Mouse (Mus musculus) megakaryocyte, embryonic 14.5 days (primary cell): ENCODE data around the gene Map3k21. TPM values are rescaled to one million over a fixed set of nuclear protein-coding genes. Genes with fewer than 3 reads are reported as not detected.

Experiments
- H3K27me3 ChIP-seq: replicated peaks from 2 replicates; pipeline ENCODE3; 2012; ENCODE audit warnings: inconsistent platforms
- H3K36me3 ChIP-seq: replicated peaks from 2 replicates; pipeline ENCODE3; 2012; ENCODE audit warnings: low read length, inconsistent platforms, mixed read lengths
- H3K4me1 ChIP-seq: 2 replicates; pipeline ENCODE4 v1.6.1; 2012; ENCODE audit warnings: inconsistent platforms
- H3K4me3 ChIP-seq: replicated peaks from 2 replicates; pipeline ENCODE3; 2012; ENCODE audit warnings: moderate library complexity, mild to moderate bottlenecking, inconsistent platforms
- H3K9me3 ChIP-seq: 2 replicates; pipeline ENCODE4 v1.6.1; 2012; ENCODE audit warnings: inconsistent platforms
- FLI1 ChIP-seq: IDR thresholded peaks from 2 replicates; pipeline ENCODE4 v1.6.1; 2012; ENCODE audit warnings: low read length, inconsistent platforms, mixed read lengths
- GATA1 ChIP-seq: IDR thresholded peaks from 3 replicates; pipeline ENCODE4 v1.6.1; 2012; ENCODE audit warnings: mixed read lengths, low read length, inconsistent platforms, borderline replicate concordance
- polyA plus RNA-seq: library from polyadenylated mRNA; stranded (reverse); fragments of >175 nt; gene quantifications from 2 replicates; pipeline ENCODE4 v1.2.3, GENCODE M21; 2012; ENCODE audit warnings: low replicate concordance; ENCODE audit not compliant: insufficient read depth

The Map3k21 gene
- polyA plus RNA-seq: not detected in 2 replicates

DNA sequence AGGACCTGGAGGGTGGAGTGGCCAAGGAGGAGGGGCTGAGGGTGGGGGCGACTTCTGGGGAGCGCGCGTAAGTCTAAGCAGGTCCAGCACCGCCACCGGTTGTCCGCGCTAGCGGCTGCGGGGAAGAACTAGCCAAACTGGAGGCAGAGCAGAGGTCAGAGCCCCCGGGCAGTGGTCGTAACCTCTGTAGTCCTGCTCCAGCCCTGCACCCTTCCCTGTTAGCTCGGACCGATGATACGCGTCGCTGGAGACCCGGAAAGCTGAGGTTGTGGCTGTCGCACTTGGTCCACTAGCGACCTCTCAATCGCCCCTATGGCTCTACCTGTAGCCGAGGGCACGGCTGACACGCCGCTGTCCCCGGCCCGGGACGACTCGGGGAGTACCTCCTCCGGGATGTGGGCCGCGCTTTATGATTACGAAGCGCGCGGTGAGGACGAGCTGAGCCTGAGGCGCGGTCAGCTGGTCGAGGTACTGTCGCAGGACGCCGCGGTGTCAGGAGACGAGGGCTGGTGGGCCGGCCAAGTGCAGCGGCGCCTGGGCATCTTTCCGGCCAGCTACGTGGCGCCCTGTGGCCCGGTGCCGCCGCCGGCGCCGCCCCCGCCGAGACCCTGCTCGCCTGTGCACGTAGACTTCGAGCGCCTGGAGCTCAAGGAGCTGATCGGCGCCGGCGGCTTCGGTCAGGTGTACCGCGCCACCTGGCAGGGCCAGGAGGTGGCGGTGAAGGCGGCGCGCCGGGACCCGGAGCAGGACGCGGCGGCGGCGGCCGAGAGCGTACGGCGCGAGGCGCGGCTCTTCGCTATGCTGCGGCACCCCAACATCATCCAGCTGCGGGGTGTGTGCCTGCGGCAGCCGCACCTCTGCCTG is at the start of gene Map3k21:
TSS of gene Map3k21 (plus strand) at position 86 of the 864 bp plus-strand sequence.
- H3K36me3 ChIP-seq: no peaks in the 10 kb centered on the region
- no peak for TF ChIP-seq GATA1
- TF ChIP-seq FLI1: no peak
- peaks cover 15% of the 10 kb centered on the region for H3K9me3 ChIP-seq
- H3K27me3 ChIP-seq: peaks cover 56% of the 10 kb centered on the region
- peaks cover 5% of the 10 kb centered on the region; the same call in 1 of the 2 replicates for H3K4me1 ChIP-seq
- H3K4me3 ChIP-seq: no peak within 1 kb of the TSS

DNA sequence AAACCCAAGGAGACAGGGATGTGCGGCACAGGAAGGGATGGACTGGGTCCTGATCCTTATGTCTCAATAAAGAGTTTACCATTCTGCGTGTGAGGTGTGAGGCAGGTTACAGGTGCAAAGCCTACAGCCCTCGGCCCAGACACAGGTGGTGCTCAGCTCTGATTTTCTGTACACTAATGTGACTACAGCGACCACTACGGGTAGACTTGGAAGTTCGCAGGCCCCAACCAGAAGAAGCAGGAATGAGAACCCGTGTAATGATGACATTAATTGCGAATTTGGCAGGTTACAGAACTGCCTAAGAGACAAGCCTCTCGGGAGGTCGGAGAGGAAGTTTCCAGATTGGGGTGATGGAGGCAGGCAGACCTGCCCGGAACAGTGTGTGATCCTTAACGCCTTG is 44.1 kb upstream of the Map3k21 start:
- Histone ChIP-seq H3K4me1 (peaks cover 21% of the 10 kb centered on the region), H3K9me3 (no peaks in the 10 kb centered on the region), H3K4me3 (no peak overlapping the region), H3K36me3 (no peaks in the 10 kb centered on the region), H3K27me3 (peaks cover 21% of the 10 kb centered on the region)
- no peak for TF ChIP-seq GATA1
- no peak for TF ChIP-seq FLI1

DNA sequence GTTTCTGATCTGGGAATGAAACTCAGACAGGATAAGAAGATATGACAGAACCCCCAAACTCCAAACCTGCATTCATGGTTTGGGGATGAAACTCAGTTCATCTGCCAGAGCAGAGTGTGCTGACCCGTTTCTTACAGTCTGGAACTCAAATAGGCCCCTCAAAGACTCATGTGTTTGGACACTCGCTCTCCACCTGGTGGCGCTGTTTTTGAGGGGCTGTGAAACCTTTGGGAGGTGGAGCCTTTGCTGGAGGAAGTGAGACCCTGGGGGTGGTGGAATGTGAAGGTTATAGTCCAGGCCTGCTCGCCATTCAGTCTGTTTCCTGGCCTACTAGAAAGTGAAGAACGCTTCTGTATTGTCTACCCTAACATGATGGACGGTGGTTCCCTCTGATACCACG is 41.7 kb upstream of the Map3k21 start:
- Histone ChIP-seq H3K36me3 (no peaks in the 10 kb centered on the region), H3K9me3 (no peaks in the 10 kb centered on the region), H3K4me3 (no peak overlapping the region), H3K4me1 (peaks cover 15% of the 10 kb centered on the region), H3K27me3 (peaks cover 19% of the 10 kb centered on the region)
- no peak for TF ChIP-seq FLI1

DNA sequence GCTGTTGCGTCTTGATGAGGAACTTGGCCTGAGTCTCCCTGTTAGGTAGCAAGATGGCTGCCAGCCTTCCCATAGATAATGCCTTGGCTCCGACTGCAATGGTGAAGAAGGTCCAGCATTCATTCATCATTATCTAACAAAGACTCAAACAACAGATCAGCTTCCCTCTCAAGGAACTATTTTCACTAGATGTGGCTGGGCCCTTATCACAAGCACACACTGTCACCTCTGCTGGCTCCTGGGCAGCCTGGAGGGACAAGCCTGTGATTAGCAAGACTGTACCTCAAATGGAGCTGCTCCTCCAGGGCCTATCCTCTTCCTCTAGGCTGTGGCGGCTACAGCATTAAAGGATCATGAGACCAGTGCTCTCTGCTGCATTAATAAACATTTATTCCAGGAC is 40.5 kb upstream of the Map3k21 start:
- peaks cover 24% of the 10 kb centered on the region for H3K27me3 ChIP-seq
- TF ChIP-seq FLI1 (no peak), GATA1 (no peak)
- no peaks in the 10 kb centered on the region for H3K9me3 ChIP-seq

DNA sequence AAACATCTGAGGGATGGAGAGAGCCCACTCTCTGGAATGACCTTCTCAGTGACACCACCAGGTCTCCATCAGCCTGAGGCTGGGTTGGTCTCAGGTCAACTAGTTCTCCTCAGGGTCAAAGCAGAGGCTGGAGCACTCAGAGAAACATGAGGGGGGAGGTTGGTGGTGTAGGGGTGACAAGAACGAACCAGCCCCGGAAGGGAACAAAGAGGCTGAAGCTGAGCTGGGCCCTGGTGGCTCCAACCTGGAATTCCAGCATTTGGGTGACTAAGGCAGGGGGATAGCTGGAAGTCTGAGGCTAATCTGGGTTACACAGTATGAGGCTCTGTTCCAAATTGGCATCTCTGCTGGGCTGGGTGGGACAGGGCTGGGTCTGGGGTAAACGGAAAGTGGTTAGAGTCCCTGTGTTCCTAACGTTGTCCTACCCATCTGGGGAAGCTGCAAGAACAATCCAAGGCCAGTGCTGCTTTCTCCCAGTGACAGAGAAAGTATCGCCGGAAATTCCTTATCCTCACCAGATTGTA is 40.0 kb upstream of the Map3k21 start:
- TF ChIP-seq GATA1 (no peak), FLI1 (no peak)
- H3K36me3 ChIP-seq: no peaks in the 10 kb centered on the region
- no peak overlapping the region for H3K4me3 ChIP-seq
- H3K9me3 ChIP-seq: no peaks in the 10 kb centered on the region
- peaks cover 15% of the 10 kb centered on the region for H3K4me1 ChIP-seq
- peaks cover 27% of the 10 kb centered on the region for H3K27me3 ChIP-seq

More for the DNA sequence above, 40.5 kb upstream of the Map3k21 start:
- Histone ChIP-seq H3K4me3 (no peak overlapping the region), H3K4me1 (peaks cover 15% of the 10 kb centered on the region), H3K36me3 (no peaks in the 10 kb centered on the region)

DNA sequence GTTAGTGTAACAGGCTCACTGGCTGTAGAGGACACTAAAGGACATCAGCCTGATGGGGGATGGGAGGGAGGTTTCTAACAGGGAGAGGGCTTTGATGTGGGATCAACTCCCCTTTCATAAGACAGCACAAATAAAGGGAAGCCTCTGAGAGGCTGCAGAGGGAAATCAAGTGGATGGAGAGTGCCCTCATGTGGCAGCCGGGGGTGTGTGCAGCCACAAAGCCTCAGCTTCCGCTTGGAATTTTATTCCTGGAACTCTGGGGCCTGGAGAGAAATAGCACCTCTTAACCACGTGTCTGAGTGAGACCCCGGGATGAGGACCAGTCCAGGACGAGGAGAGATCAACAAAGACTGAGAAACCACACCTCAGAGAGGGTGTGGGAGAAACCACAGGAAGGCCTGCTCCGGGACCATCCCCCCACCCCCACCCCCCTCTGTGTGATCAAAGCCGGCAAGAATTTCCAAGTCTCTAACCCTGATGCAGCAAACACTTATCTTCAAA is 39.4 kb upstream of the Map3k21 start:
- H3K27me3 ChIP-seq: peaks cover 27% of the 10 kb centered on the region
- no peaks in the 10 kb centered on the region for H3K36me3 ChIP-seq
- peak overlapping the region; percentile 6 for H3K4me3 ChIP-seq
- peaks cover 15% of the 10 kb centered on the region for H3K4me1 ChIP-seq
- H3K9me3 ChIP-seq: no peaks in the 10 kb centered on the region
- TF ChIP-seq FLI1: no peak
- TF ChIP-seq GATA1: no peak

DNA sequence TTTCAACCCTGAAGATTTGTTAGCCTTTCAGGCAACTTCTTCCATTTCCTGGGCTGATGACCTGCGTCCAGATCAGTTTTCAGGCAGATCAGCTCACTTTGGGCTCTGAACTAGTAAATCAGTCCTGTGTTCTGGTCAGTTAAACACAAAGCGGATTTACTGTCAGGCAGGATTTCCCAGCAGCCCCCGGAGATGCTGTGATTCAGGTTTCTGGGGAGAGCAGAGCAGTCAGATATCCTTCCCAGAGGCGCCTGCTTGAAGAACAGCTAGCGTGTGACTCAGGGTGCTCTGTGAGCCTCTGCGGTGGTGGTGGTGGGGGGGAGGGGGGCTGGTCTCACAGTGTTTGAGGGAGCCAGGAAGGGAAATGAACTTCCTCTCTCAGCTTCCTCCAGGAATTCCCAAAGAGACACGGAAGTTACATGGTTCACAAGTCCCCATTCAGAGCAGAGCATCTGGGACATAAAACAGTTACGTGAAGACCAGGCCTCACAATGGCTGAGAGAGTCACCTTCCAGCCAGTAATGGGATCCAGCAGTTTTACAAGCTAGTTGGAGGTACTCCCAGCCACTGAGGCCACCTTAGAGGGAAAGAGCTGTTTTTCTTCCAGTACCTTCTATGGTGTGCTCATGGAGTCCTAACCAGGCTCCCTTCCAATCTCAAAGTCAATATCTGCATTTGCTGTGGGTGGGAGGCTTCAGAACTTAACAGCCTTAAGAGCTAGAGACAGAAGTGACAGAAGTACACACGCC is 37.6 kb upstream of the Map3k21 start:
- Histone ChIP-seq H3K36me3 (no peaks in the 10 kb centered on the region), H3K9me3 (no peaks in the 10 kb centered on the region), H3K4me1 (peaks cover 15% of the 10 kb centered on the region), H3K27me3 (peaks cover 26% of the 10 kb centered on the region), H3K4me3 (no peak overlapping the region)
- no peak for TF ChIP-seq GATA1
- TF ChIP-seq FLI1: no peak

DNA sequence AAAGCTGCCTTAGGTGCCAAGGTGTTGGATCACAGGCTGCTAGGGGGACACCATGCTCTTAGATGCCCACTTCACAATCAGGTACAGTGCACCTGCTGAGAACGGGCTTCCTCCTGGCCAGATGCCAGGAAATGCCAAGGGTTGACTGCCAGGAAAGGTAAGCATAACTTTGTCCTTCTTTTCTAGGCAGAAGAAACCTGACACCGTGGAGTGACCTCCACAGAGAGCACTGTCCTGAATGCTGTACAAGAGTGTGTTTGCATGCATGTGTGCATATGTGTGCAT is 37.1 kb upstream of the Map3k21 start:
- Histone ChIP-seq H3K36me3 (no peaks in the 10 kb centered on the region), H3K4me3 (peak overlapping the region; percentile 6), H3K9me3 (no peaks in the 10 kb centered on the region), H3K4me1 (peaks cover 15% of the 10 kb centered on the region), H3K27me3 (peaks cover 27% of the 10 kb centered on the region)
- TF ChIP-seq FLI1 (no peak), GATA1 (no peak)

DNA sequence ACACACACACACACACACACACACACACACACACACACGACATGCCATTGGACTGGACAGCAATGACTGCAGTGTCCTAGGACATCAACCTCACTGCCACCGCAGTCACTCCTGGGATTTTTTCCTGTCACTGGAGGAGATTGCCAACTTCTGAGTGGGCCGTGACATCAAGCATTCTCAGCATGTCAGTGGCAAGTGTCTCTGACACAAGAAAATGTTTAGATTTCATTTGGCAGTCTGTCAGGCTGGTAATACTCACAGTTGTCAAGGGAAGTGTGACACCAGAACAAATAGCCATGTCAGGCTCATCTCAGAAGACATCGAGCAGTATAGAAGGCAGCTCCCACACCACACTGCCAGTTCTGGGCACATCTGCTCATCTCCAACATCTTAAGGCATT is 29.8 kb upstream of the Map3k21 start:
- peaks cover 4% of the 10 kb centered on the region for H3K27me3 ChIP-seq
- H3K4me3 ChIP-seq: no peak overlapping the region
- H3K9me3 ChIP-seq: peaks cover 34% of the 10 kb centered on the region
- TF ChIP-seq GATA1 (no peak), FLI1 (no peak)
- no peaks in the 10 kb centered on the region for H3K36me3 ChIP-seq
- H3K4me1 ChIP-seq: no peaks in the 10 kb centered on the region

DNA sequence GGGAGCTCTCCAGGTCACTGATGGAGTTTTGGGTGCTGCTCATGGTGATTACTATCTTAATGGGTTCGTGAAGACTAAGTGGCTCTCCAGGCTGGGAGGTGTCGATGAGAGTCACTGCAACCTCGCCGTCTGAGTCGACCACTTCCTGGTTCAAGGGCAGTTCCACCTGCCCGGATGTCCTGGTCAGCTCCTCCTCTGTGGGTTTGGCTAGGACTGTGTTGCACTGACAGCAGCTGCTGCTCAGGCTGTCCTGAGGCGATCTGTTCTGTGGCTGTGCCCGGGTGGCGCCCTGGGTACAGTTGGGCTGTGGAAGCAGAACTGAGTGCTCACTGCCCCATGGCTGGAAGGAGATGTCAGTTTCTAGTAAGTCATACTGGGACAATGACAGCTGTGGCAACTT is 22.7 kb upstream of the Map3k21 start:
- Histone ChIP-seq H3K4me1 (no peaks in the 10 kb centered on the region), H3K9me3 (peaks cover 55% of the 10 kb centered on the region), H3K36me3 (no peaks in the 10 kb centered on the region), H3K27me3 (peaks cover 5% of the 10 kb centered on the region), H3K4me3 (peak overlapping the region; percentile 19)
- TF ChIP-seq GATA1 (no peak), FLI1 (no peak)
